Mouse (Mus musculus): ENCODE results near the gene Anxa6. TPM values are rescaled to one million over a fixed set of nuclear protein-coding genes. Genes with fewer than 3 reads are reported as not detected.

Anxa6 gene
- polyA plus RNA-seq, 1 experiment from 2014 or later, result 45.3 TPM

GRCm38 (mm10) chr11:54944702-54945101 is 88.5 kb downstream of the Anxa6 start:
- DNase-seq, result no peak
- 71% methylated on average over 3 of the region's 3 CpGs for WGBS (ENCODE audit: insufficient replicate concordance)

DNA sequence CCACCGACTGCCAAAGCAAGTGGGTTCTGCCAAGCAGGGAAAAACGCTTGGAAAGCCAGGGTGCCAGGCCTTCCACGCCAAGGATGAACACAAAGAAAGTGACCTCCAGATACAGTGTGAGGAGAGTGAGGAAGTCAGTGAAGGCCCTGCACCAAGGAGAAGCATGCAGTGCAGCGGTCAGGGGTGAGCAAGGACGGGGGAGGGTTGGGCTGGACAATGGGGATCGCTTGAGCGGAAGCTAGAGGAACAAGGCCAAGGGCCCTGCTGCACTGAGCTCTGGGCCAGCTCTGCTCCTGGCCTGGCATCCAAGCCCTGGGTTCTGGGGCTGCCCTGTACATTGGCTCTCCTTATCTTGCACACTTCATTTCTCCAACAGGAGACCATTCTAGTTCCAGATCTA is 93.2 kb downstream of the Anxa6 start:
- Histone ChIP-seq H3K9ac (no peak overlapping the region), H3K36me3 (0 out of 2 replicates have a peak, but pooled peaks cover 3% of the 10 kb centered on the region), H3K27me3 (no peaks in the 10 kb centered on the region), H3K4me1 (replicated peaks) (peaks cover 19% of the 10 kb centered on the region), H3K27ac (no peak overlapping the region), H3K9me3 (replicated peaks) (no peaks in the 10 kb centered on the region), H3K4me3 (replicated peaks) (no peak overlapping the region), H3K4me2 (no peak overlapping the region)
- no peak for ATAC-seq (ENCODE audit: low read depth)
- no peak for DNase-seq
- WGBS (ENCODE audit: insufficient replicate concordance), result 63% methylated on average over 7 of the region's 7 CpGs

More at GRCm38 (mm10) chr11:54944702-54945101, 88.5 kb downstream of the Anxa6 start:
- no peak for ATAC-seq (ENCODE audit: low read depth)
- Histone ChIP-seq H3K27me3 (no peaks in the 10 kb centered on the region), H3K9me3 (replicated peaks) (no peaks in the 10 kb centered on the region), H3K36me3 (no peaks in the 10 kb centered on the region; the same call in 1 of the 2 replicates), H3K4me3 (replicated peaks) (no peak overlapping the region), H3K4me1 (replicated peaks) (no peaks in the 10 kb centered on the region; the same call in 1 of the 2 replicates), H3K4me2 (no peak overlapping the region), H3K27ac (no peak overlapping the region), H3K9ac (no peak overlapping the region)

GRCm38 (mm10) chr11:54939501-54939900 is 93.7 kb downstream of the Anxa6 start:
- H3K27ac ChIP-seq, result no peak overlapping the region
- 0 out of 2 replicates have a peak, but pooled peaks cover 3% of the 10 kb centered on the region for H3K36me3 ChIP-seq
- DNase-seq (no peak), ATAC-seq (ENCODE audit: low read depth) (no peak)
- no peak overlapping the region for H3K9ac ChIP-seq
- 85% methylated on average over 8 of the region's 8 CpGs for WGBS (ENCODE audit: insufficient replicate concordance)
- no peaks in the 10 kb centered on the region for H3K27me3 ChIP-seq
- peaks cover 19% of the 10 kb centered on the region for H3K4me1 ChIP-seq (replicated peaks)
- no peak overlapping the region for H3K4me3 ChIP-seq (replicated peaks)
- no peaks in the 10 kb centered on the region for H3K9me3 ChIP-seq (replicated peaks)
- H3K4me2 ChIP-seq, result no peak overlapping the region

- ATAC-seq (ENCODE audit: low read depth), result no peak
- WGBS (ENCODE audit: insufficient replicate concordance), result 71% methylated on average over 2 of the region's 3 CpGs
- Histone ChIP-seq H3K36me3 (peaks cover 19% of the 10 kb centered on the region), H3K9me3 (replicated peaks) (no peaks in the 10 kb centered on the region), H3K9ac (no peak overlapping the region), H3K4me1 (replicated peaks) (peaks cover 19% of the 10 kb centered on the region), H3K27me3 (no peaks in the 10 kb centered on the region), H3K27ac (no peak overlapping the region), H3K4me3 (replicated peaks) (no peak overlapping the region), H3K4me2 (no peak overlapping the region)
- DNase-seq, result no peak
Measured at GRCm38 (mm10) chr11:54936771-54937140, 96.5 kb downstream of the Anxa6 start.

DNA sequence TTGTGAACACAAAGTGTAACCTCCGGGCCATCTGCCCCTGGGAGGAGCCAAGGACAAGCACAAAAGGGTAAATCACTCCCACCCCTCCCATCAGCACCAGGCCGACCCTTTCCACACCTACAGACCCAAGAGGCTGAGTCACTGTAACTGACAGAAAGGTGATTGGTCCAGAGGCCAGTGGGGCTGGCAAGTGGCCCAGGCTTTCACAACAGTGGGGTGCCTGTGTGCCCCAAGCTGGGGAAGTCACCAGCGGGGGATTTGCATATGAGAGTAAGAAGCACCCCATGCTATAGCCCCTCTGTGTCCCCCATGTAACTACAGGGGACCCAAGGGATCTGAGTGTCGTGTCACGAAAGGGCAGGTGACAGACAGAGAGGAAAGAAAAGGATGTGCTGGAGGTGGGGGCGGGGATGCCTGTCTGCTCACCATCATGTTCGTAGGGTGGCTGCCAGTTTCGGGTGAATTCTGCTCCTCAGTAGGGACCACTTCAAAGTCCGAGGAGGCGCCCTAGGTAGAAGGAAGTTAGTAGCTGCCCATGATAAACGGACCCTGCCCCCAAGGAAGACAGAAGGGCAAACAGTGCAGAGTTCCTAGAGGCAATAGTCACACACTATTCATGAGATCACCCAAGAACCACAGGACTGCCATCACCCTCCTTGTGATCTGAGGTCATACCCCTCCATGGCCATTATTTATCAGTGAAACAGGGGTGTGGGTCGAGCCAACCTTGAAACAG is 97.0 kb downstream of the Anxa6 start:
- peaks cover 19% of the 10 kb centered on the region for H3K4me1 ChIP-seq (replicated peaks)
- 47% methylated on average over 12 of the region's 12 CpGs for WGBS (ENCODE audit: insufficient replicate concordance)
- no peaks in the 10 kb centered on the region for H3K27me3 ChIP-seq
- H3K4me2 ChIP-seq, result no peak overlapping the region
- no peak overlapping the region for H3K4me3 ChIP-seq (replicated peaks)
- H3K36me3 ChIP-seq, result peaks cover 20% of the 10 kb centered on the region
- ATAC-seq (ENCODE audit: low read depth) (peak; percentile 41; the same call in 1 of the 2 replicates), DNase-seq (no peak)
- no peak overlapping the region for H3K27ac ChIP-seq
- H3K9ac ChIP-seq, result no peak overlapping the region
- H3K9me3 ChIP-seq (replicated peaks), result no peaks in the 10 kb centered on the region

DNA sequence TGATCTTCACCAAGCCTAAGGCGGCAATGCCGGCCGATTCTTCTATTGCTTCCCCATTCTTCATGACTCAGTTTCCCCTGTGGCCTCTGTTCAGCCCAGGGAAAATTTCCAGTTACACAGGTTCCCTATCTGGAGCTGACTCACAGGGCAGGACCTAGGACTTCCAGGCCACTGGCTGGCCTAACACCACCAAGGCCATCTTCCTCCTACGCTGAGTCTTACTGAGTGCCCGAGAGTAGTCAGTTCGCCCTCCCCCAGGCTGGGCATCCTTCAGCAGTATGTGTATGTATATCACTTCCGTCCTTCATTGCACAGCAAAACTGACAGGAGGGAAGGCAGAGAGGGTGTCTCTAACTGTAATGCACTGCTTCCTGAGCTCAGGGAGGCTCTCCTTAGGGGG is 99.0 kb downstream of the Anxa6 start:
- Histone ChIP-seq H3K4me1 (replicated peaks) (peaks cover 16% of the 10 kb centered on the region), H3K9me3 (replicated peaks) (no peaks in the 10 kb centered on the region), H3K36me3 (peaks cover 33% of the 10 kb centered on the region), H3K4me3 (replicated peaks) (no peak overlapping the region), H3K27me3 (no peaks in the 10 kb centered on the region), H3K9ac (no peak overlapping the region), H3K27ac (no peak overlapping the region), H3K4me2 (no peak overlapping the region)
- DNase-seq, result no peak
- 71% methylated on average over 7 of the region's 7 CpGs for WGBS (ENCODE audit: insufficient replicate concordance)
- no peak for ATAC-seq (ENCODE audit: low read depth)

- 85% methylated on average over 6 of the region's 6 CpGs for WGBS (ENCODE audit: insufficient replicate concordance)
- peaks cover 43% of the 10 kb centered on the region for H3K36me3 ChIP-seq
- no peaks in the 10 kb centered on the region for H3K9me3 ChIP-seq (replicated peaks)
- ATAC-seq (ENCODE audit: low read depth) (no peak), DNase-seq (no peak)
- peaks cover 13% of the 10 kb centered on the region for H3K4me1 ChIP-seq (replicated peaks)
- no peak overlapping the region for H3K4me2 ChIP-seq
- no peak overlapping the region for H3K9ac ChIP-seq
- H3K27me3 ChIP-seq, result no peaks in the 10 kb centered on the region
- H3K4me3 ChIP-seq (replicated peaks), result no peak overlapping the region
- H3K27ac ChIP-seq, result no peak overlapping the region
Measured at GRCm38 (mm10) chr11:54932540-54932939, 100.7 kb downstream of the Anxa6 start.

GRCm38 (mm10) chr11:54931405-54932093 is 101.7 kb downstream of the Anxa6 start:
- ATAC-seq (ENCODE audit: low read depth), result no peak
- 52% methylated on average over 5 of the region's 5 CpGs for WGBS (ENCODE audit: insufficient replicate concordance)
- no peaks in the 10 kb centered on the region for H3K9me3 ChIP-seq (replicated peaks)
- no peak for DNase-seq
- no peak overlapping the region for H3K9ac ChIP-seq
- H3K4me3 ChIP-seq (replicated peaks), result no peak overlapping the region
- no peak overlapping the region for H3K4me2 ChIP-seq
- no peaks in the 10 kb centered on the region for H3K27me3 ChIP-seq
- H3K36me3 ChIP-seq, result peaks cover 52% of the 10 kb centered on the region
- H3K27ac ChIP-seq, result no peak overlapping the region
- peaks cover 8% of the 10 kb centered on the region for H3K4me1 ChIP-seq (replicated peaks)

GRCm38 (mm10) chr11:54930318-54930979 is 102.8 kb downstream of the Anxa6 start:
- H3K36me3 ChIP-seq, result peaks cover 60% of the 10 kb centered on the region
- 61% methylated on average over 7 of the region's 7 CpGs for WGBS (ENCODE audit: insufficient replicate concordance)
- no peak for ATAC-seq (ENCODE audit: low read depth)

GRCm38 (mm10) chr11:54929744-54930143 is 103.5 kb downstream of the Anxa6 start:
- ATAC-seq (ENCODE audit: low read depth) (no peak), DNase-seq (no peak)
- peaks cover 60% of the 10 kb centered on the region for H3K36me3 ChIP-seq
- no peaks in the 10 kb centered on the region for H3K4me1 ChIP-seq (replicated peaks)
- no peak overlapping the region for H3K4me3 ChIP-seq (replicated peaks)
- H3K9me3 ChIP-seq (replicated peaks), result no peaks in the 10 kb centered on the region
- no peak overlapping the region for H3K27ac ChIP-seq
- H3K9ac ChIP-seq, result no peak overlapping the region
- no peaks in the 10 kb centered on the region for H3K27me3 ChIP-seq
- H3K4me2 ChIP-seq, result no peak overlapping the region
- WGBS (ENCODE audit: insufficient replicate concordance), result 67% methylated on average over 8 of the region's 8 CpGs

More at GRCm38 (mm10) chr11:54930318-54930979, 102.8 kb downstream of the Anxa6 start:
- H3K4me3 ChIP-seq (replicated peaks), result no peak overlapping the region
- no peaks in the 10 kb centered on the region for H3K9me3 ChIP-seq (replicated peaks)
- DNase-seq, result no peak
- no peak overlapping the region for H3K9ac ChIP-seq
- H3K27me3 ChIP-seq, result no peaks in the 10 kb centered on the region
- no peak overlapping the region for H3K4me2 ChIP-seq
- no peak overlapping the region for H3K27ac ChIP-seq
- H3K4me1 ChIP-seq (replicated peaks), result no peaks in the 10 kb centered on the region

- H3K4me3 ChIP-seq (replicated peaks), result no peak overlapping the region
- H3K27me3 ChIP-seq, result no peaks in the 10 kb centered on the region
- H3K36me3 ChIP-seq, result peaks cover 60% of the 10 kb centered on the region
- no peaks in the 10 kb centered on the region for H3K4me1 ChIP-seq (replicated peaks)
- no peak for ATAC-seq (ENCODE audit: low read depth)
- H3K9me3 ChIP-seq (replicated peaks), result no peaks in the 10 kb centered on the region
- no peak overlapping the region for H3K27ac ChIP-seq
- 85% methylated on average over 6 of the region's 6 CpGs for WGBS (ENCODE audit: insufficient replicate concordance)
- DNase-seq, result no peak
- H3K9ac ChIP-seq, result no peak overlapping the region
- H3K4me2 ChIP-seq, result no peak overlapping the region
Measured at GRCm38 (mm10) chr11:54929290-54929689, 104.0 kb downstream of the Anxa6 start.
